20 mouse cellular contexts compared by ENCODE assay signal in the genomic region with DNA sequence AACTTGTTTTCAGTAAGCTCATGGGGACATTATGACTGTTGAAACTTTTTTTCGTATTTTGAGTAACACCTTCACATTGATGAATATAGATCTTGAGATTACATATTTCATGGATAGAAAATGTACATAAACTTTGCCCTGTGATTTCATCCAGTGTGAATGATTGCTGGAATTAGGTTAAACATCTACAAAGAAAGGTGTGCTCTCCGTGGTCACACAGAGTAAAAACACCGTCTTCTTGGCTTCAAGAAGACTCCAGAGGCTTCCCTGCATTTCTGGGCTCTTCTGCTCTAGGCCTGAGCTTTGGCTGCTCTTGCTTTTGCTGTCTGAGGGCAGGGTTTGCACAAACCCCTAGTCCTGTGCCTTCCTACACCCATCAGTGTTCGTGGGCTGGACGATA.
"Had no signal": no experiment of that assay in that cellular context is flagged by ENCODE, and none has a peak within 500 bp of the region (broad histone marks: within the 10 kb centered on the region; RNA-seq: fewer than 3 reads in every experiment).

No protein-coding gene starts in this region.

- H3K9me3 ChIP-seq: limb, embryonic 15.5 days; lung, embryonic 15.5 days; midbrain, embryonic 10.5 days; midbrain, embryonic 13.5 days; neural tube, embryonic 13.5 days had no signal

- H3K27ac ChIP-seq: hindbrain, postnatal 0 days; limb, embryonic 12.5 days; limb, embryonic 15.5 days; liver, embryonic 14.5 days; lung, embryonic 15.5 days; midbrain, embryonic 10.5 days; midbrain, embryonic 13.5 days; neural tube, embryonic 13.5 days had no signal

- H3K9ac ChIP-seq: limb, embryonic 12.5 days; limb, embryonic 15.5 days; liver, embryonic 14.5 days; lung, embryonic 15.5 days; midbrain, embryonic 13.5 days; neural tube, embryonic 13.5 days had no signal

- H3K4me3 ChIP-seq: limb, embryonic 12.5 days; limb, embryonic 15.5 days; lung, embryonic 15.5 days; megakaryocyte, embryonic 14.5 days; midbrain, embryonic 10.5 days; midbrain, embryonic 13.5 days; myocyte; neural tube, embryonic 13.5 days had no signal

- H3K4me2 ChIP-seq: limb, embryonic 12.5 days; limb, embryonic 15.5 days; lung, embryonic 15.5 days; midbrain, embryonic 13.5 days; neural tube, embryonic 13.5 days had no signal

- H3K27me3 ChIP-seq: limb, embryonic 12.5 days; limb, embryonic 15.5 days; lung, embryonic 15.5 days; megakaryocyte, embryonic 14.5 days; midbrain, embryonic 13.5 days; neural tube, embryonic 13.5 days had no signal

- ATAC-seq: hindbrain, postnatal 0 days; inflammation-experienced regulatory T-cells, adult 6 months; midbrain, embryonic 13.5 days; midbrain, embryonic 16.5 days had no signal

- DNase-seq: kidney, postnatal 25 days; left cerebral cortex, postnatal 4 days; lung, adult 18-20 months; lung, postnatal 10 days; lung, postnatal 36 days; retina, postnatal 1 day; thymus, adult 18-20 months; thymus, postnatal 36 days had no signal

- H3K4me1 ChIP-seq: limb, embryonic 12.5 days; limb, embryonic 15.5 days; lung, embryonic 15.5 days; megakaryocyte, embryonic 14.5 days had no signal
